Mouse (Mus musculus) embryo, embryonic 10.5 days (tissue): Measurements from ENCODE around the gene Abca1.

Source experiments
- DNase-seq: peaks from one replicate; pipeline ENCODE4 v3.0.0-alpha.2; 2015; ENCODE audit warnings: low spot score

The Abca1 gene

DNA sequence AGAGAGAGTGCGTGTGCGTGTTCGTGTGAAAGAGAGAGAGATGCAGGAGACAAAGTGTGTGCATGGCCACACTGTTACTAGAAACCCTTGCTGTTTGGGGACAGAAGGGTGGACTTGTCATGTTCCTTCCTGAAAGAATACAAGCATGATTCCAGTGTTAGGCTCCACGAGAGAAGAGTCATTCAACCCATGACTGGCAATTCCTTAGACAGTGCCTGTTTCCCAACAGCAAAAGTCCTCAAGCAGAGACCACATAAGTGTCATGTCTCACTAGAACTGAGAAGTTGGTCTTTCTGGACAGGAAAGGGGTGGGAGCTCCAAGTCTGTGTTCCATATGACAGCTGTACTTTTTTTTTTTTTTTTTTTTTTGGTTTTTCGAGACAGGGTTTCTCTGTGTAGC lies 10.1 kb downstream of the Abca1 start:
- no peak for DNase-seq

DNA sequence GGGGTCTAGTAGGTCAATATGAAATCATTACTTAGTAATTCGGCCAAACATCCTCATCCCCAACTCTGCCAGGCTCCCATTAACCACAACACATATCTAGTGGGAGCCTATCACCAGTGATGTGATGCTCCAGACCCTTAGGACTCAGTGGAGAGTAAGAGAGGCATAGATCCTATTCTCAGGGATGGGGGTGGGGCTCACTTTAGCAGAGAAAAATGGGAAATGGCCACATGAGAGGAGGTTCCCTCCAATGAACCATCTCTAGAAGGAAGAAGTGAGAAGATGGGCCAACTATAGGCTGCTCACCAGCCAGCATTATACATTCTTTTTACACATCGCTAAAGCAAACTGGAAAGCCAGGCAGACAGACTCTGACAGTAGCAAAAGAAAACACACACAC lies 10.9 kb downstream of the Abca1 start:
- DNase-seq, result no peak

DNA sequence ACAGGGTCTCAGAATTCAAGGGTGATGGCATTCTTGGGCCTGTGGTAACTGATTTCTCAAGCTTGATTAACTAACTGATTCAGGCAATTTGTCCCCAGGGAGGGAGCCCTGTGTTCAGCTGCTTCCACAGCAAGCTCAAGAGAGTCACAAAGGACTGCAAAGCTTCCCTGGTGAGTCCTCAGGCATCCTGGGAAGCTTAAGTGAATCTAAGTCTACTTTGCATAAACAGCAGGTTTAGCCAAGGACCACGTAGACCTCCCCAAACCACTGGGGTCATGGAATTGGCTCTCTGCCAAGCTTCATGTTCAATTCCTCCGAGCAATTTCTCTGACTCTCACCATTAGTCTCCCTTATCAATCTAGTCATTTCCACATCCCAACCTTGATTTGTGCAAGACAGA lies 12.2 kb downstream of the Abca1 start:
- DNase-seq, result no peak

DNA sequence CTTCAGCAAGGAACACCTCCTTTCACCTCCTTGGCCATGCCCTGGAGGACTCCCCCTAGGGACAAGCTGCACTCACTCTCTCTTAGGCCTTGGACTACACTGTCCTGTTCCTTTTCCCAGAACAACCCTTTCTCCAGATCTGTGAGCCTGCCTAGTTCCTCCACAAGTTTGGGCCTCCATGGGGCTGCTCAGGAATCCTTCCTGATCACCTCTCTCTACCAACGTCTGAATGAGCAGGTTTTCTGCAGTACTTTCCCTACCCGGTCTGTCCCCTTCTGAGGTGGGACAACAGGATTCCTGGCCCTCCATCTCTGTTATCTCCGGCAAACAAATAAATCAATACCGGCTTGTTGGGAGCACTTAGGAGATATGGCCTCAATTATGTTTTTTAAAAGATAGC lies 12.6 kb downstream of the Abca1 start:
- no peak for DNase-seq

DNA sequence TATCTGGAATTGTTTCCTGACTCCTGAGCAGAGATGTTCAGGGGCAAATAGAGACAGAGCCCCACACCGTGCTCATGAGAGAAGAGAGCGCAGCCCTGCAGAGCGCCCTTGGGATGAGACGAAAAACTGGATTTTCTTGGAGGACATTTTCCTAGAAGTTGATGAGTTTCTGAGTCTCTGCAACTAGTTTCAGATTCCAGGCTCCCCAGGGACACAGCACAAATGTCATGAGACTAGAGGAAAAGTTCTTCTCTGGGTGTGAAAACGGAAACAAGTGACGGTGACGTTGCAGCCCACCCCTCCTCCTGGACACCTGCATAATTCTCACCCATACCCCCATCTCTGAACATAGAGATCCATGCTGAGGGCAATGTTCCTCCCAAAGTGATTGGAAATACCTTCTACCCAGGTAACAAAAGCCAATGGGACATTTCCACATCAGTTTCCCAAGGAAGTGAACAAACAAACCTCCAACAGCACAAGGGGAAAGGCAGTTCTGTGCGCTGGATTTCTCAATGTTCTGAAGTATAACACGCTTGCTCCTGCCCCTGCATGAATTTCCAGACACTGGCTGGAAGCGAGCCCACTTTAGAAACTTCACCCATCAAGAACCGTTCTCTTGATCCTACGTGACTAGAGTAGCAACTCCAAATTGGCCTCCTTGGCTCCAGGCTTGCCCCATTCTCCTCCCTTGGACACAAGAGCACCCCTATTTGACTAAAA lies 13.3 kb downstream of the Abca1 start:
- no peak for DNase-seq

DNA sequence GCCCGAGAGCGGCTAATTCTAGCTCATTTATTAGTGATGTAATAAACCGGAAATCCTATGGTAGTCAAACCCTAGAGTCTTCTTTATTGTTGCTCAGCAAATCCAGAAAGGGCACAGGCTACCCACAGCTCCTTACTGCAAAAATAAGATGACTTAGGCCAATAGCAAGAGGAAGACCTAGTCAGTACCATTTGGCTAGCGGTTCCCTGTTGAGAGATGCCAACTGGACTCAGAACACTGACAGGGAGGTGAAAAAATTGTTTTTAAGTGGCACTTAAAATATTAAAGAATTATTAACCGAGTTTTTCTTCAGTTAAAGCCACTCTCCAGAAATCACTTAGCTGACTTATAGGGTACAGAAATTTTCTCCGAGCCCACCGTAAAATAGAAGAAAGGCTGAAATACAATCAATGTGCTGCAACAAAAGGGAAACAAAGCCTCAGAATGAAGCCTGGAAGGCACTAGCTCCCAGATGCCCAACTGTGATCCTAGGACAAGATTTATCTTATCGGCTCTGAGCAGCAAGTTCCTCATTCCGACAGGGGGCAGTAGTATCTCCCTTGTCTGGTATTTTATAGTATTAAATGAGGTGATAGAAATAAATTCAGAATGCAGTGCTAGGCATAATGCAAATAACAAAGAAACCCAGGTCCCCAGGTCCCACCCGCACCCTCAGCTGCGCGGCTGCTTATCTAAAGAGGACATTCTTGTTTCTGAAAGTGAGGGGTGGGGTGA lies 14.1 kb downstream of the Abca1 start:
- DNase-seq, result no peak

DNA sequence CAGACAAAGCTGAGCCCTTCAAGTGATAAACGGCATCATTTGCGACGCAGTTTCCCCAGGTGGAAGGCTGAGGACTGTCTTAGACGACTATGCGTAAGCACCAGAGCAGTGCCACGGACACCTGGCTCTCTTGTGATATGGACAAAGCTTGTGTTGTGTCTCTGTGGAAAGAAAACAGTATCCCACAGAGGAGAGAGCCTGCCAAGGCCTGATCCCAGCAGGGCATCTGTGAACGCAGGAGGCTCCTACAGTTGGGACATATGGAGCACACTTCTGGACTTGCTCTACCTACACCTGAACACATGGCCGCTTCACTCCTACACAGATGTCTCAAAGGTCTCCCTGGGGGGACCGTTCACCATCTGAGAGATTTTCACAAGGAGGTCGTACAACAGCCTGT lies 15.1 kb downstream of the Abca1 start:
- no peak for DNase-seq

DNA sequence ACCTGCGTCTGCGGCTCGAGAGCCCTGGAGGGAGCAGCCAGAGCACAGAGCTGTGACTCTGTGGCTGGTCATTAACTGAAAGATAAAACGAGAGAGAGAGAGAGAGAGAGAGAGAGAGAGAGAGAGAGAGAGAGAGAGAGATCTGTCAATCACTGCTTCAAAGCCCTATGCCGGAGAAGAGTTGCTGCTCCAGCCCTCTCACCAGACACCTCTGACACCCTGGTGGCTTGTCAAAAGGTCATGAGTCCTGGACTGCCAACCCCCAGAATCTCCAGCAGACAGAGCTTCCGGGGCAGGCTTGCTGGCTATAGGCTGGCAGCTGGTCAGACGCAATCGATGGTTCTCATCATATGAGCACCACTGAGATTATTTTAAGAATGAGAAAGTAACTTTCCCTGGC lies 15.7 kb downstream of the Abca1 start:
- DNase-seq, result no peak

DNA sequence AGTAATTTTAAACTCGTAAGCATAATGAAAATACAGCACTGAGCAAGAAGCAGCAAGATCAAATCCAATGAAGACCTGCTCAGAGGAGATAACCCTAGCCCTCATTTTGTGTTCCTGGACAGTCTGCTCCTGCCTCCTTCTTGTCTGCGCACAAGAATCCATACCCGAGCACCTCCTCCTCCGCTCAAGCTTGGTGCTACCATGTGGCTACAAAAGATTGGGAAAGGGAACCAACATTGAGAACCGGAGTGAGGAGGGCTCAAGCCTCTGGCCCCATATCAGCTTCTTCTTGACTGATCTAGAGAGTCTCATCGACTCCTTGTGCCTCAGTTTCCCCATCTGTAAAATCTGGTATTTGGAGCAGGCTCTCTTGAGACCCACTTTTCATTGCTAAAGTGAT lies 19.0 kb downstream of the Abca1 start:
- no peak for DNase-seq

DNA sequence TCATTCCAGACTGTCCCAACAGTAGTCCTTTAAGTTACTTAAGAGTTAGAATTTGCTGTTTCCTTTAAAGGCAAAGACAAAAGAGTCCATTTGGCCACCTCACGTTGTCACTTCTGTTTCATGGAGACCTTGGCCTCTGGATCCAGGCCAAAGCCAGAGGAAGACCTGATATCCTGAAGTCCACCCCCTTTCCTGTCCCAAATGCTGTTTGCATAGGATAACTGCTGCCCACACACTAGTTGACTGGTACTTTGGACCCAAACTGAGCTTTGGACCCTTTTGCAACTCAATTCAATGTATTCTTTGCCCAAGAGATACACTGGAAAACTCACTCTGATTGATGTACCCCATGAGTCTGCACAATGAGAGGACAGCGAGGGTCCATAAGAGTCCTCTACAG lies 20.2 kb downstream of the Abca1 start:
- DNase-seq, result no peak

DNA sequence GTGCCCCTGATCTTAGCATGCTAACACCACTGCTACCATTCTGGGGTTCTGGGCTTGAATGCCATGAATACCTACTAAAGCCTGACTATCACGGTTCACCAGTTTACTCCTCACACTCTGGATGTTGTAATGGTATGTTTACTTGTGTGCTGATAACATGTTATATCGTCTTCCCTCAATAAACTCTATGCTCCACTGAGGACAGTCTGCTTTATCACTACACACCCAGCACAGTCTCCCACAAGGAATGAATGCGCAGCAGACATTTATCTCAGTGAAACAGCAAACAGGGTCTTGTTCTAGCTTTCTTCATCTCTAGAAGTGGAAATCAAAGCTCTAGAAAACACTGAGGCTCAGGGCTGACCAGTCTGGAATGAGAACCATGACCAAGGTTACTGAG lies 20.7 kb downstream of the Abca1 start:
- DNase-seq, result no peak

DNA sequence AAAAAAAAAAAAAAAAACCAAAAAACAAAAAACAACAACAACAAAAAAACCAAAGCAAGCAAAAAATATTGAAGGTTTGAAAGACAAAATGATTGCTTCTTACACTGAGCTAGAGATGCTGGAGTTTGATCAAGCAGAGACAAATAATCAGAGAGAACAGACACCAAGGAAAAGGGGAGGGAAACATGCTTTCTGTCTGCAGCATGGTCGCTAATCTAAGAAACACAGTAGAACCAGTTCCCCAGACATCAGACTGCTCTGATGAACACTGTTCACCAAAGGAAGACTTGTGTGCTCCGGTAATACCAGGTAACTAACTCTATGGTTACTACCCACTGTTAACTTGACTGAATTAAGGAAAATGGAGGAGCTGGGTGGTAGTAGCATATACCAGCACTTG lies 22.6 kb downstream of the Abca1 start:
- no peak for DNase-seq

DNA sequence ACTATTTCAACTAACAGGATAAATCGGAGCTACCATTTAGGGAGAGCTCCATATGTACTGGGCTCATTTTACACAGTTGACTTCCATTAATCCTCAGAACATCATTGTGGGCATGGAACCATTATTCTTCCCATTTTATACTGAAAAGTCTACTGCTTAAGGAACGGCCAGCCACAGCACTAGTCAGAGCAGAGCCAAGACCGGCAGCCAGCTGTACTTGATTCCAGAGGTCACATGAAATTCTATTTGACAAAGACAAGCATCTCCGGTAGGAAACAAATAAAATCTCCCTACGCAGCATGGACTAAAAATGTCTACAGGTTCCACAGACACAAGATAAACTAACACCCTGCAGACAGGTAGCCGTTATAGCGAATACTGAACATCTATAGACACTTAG lies 24.9 kb downstream of the Abca1 start:
- DNase-seq, result no peak

DNA sequence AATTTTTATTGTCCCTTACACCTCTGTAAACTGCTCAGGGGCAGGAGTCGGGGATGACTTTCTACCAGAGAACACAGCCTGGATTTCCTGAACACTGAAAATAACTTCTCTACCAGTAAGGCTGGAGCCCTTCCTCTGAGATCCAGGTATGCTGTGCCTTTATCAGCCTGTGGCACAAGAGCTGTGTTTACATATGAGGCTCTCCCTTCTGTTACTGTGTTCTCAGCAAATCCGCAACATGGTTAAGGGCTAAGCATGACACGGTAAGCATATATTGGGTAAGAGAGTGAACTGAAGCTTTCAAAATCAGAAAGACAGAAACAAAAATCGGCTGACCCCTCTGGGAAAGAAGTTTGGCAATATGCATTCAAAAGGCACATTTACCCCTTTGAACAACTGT lies 25.7 kb downstream of the Abca1 start:
- DNase-seq, result no peak

DNA sequence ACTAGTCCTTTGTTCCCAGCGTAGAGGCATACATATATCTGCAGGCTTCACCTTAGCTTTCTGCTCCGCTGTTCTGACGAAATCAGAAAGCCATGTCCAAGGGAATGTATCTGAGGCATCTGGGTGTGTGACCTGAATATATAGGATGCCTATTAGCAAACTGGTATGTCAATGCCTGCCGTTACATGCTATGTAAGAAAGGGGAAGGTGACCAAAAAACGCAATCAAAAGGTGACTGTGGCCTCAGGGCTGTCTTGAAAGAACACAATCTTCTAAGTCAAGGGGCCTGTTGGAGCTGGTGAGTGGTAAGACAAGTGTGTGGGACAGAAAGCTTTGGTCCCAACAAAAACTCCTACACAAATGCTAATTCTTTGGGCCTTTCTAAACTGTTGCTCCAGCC lies 28.2 kb downstream of the Abca1 start:
- no peak for DNase-seq

DNA sequence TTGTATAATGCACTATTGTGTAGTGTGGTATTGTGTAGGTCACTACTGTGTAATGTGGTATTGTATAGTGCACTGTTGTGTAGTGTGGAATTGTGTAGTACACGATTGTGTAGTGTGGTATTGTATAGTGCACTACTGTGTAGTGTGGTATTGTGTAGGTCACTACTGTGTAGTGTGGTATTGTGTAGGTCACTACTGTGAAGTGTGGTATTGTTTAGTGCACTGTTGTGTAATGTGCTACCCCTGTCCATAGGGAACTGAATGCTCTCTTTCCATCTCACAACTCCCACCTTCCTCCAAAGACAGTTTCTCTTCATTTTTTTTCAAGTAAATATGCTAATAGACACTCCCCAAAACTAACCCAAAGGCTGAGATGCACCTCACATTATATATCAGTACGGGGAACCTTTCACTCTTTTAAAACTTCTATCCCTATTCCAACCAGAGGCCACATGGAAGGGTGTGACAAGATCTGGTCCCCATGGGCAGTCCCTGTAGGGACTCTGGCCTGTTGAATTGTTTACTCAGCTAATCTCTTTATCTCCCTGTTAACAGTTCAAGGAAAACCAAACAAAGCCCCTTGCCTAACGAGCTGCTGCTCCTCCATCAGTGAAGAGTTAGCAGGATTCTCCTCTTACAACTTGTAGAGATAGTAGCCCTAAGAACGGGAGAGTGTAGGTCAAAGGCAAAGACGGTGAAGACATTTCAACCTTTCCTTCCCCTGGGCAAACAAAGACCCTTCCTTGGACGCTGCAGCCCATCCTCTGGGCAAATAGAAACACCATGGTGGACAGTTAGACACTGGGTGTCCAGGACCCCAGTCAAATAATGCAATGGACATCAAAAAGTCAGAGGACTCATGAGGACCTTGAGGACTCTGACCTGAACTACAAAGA lies 28.8 kb downstream of the Abca1 start:
- DNase-seq, result no peak

DNA sequence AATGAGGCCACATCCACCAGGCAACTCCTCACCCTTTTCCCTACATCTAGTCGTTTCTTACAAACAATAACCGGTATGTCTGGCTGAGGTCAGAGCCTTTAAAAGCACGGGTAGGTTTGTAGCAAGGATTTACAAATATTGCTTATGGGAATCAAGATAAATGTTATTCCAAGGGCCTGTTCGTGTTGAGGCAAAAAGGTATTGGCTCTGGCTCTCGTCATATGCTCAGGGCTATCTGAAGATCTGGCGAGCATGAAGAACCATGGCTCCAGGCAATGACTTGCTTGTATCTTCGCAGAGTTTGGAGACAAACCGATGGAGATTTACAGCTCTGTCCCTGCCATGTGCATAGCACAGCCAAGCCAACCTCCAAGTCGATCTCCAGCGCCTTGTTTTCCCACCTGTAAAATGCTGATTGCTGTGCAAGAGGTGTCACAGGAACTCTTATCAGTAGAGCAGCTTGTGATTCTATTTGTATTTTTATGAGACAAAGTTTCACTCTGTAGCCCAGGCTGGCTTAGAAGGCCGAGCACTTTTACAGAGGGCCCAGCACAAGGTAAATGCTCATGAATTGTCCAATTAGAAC lies 29.9 kb downstream of the Abca1 start:
- no peak for DNase-seq

DNA sequence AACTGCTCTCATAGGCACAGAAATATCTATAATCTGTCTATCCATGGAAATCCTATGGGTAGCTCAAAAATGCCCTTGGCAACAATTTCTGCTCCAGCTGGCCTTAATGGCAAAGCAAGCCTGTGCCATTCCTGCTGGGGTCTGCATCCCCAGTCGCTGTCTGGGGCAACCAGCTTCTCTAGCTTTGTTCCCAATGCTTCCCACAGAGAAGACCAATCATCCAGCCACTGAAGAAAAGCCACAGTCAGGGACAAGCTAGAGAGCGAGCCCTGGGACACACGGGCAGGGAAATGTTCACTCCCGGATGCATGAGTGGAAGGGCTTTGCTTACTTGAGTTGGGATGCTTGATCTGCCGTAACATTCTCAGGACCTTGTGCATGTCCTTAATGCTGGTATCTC lies 32.4 kb downstream of the Abca1 start:
- no peak for DNase-seq

DNA sequence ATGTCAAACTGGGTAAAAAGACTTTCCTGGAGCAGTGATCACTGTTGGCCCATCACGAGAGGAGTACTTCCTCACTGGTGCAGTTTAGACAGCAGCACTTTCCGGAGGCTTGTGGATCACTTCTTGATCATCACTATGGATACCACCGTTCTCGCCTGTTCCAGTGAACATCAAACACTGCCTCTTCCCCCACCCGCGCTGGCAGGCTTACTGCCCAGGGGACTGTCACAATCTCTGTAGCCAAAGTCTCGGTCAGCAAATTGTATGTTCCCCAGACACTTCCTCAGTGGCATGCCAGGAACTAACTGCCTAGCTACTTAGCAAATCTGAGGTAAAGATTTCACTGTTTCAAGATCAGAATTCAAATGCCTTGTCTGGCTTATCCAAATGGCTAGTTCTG lies 32.9 kb downstream of the Abca1 start:
- no peak for DNase-seq

DNA sequence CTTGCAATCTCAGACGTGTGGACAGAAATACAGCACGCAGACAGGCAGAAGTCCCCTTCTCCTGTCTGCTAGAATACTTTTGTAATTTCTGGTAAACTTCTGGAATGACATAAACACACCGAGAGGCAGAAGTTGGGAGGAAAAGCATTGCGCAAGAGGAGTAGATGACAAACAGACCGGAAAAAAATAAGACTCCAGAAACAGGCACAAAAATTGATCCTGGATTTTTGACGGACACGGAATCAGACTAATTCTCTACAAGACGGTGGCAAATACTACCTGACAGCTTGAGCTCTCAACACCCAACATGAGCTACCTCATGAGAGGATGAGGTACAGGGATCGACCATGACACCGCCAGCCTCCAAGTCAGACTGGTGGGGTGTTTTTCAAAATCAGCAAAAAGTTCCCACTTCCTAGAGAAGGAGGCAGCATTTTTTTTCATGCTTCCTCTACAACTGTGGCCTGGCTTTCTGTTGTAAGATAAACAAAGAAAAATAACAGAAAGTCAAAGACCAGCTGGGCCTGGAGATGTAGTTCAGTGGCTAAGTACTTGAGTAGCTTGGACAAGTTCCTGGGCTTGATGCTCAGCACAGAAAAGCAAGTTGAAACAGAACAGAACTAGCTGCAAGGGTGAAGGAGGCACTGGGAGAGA lies 34.7 kb downstream of the Abca1 start:
- no peak for DNase-seq

DNA sequence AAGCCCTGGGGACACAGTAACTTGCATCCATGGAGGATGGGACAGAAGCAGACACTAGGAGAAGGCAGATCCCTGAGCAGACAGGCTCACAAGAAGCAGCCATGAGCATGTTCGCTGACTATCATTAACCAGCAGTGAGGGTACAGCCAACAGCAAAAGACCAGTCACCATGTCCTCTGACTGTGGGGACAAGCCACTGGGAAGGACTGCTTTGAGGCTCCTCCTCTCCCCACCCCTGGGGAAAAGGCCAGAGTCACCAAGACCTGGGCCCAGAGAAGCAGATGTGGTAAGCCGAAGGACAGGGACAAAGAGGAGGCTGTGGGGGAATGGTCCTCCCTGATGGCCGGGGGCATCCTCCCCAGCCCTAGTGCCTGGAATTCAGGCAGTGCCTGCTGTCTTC lies 37.4 kb downstream of the Abca1 start:
- DNase-seq, result no peak
